Mouse (Mus musculus) cerebellum, adult 18-20 months (tissue): ENCODE data around the gene Rgs10.

Experiments
- DNase-seq, 2 experiments: peaks; one replicate each; pipeline ENCODE4 v3.0.0; 2021

The Rgs10 gene

DNA sequence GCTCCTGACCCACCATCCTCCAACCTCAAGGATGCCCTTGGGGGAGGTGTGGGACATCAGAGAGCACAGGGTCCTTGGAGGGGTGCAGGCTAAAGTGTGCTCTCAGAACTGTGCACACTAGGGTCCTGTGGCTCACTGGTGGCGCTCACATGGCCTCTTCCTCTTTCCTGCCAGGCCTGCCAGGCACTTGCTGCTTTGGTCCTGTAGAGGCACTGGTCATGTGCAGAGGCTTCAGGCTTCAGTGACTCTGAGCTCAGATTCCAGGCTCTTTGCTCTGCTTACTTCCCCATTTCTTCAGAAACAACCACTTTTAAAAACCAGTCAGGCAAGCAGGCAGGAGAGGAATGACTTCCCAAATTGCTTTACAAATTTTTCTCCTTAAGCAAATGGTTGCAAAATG lies 85.7 kb downstream of the Rgs10 start:
- no peak for DNase-seq

DNA sequence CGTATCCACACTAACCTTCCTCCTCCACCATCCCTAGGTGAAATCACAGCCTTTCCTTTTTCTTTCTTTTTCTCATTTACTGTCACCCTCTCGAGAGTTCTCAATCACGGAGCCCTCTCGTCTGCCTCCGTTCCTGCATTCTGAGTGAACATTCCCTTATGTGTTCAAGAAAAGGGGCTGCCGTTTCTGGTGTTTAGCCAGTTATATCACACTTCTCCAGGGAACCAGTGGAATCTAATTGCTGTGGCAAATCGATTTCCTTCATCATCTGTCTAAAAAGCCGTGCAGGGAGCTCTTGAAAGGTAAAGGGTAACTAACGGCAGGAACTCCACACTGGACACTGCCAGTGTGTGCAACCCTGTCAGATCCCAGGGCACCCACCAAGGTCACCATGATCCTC lies 87.6 kb downstream of the Rgs10 start:
- no peak for DNase-seq

DNA sequence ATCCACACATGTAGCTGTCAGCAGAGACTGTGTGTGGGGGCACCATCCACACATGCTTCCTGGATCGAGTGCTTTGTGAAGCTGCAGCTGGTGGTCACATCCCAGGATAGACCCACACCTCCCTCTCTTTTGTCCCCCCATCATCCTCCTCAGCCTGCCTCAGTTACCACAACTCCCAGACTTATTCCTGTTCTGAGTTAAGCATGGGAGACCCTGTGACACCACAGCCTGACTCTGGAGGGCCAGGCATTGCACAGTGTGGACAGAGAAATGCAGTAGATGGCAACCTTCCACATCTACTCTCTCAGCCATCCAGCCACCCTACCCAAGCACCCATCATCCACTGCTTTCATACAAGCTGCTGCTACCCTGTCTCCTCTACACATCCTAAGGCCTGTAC lies 93.6 kb downstream of the Rgs10 start:
- DNase-seq = no peak
